Mouse (Mus musculus): ENCODE results near the gene Fnbp1.

Gene Fnbp1

GRCm38 (mm10) chr2:31125156-31125555 is 16.7 kb downstream of the Fnbp1 start:
- DNase-seq (ENCODE audit: low read depth, low spot score), result no peak

DNA sequence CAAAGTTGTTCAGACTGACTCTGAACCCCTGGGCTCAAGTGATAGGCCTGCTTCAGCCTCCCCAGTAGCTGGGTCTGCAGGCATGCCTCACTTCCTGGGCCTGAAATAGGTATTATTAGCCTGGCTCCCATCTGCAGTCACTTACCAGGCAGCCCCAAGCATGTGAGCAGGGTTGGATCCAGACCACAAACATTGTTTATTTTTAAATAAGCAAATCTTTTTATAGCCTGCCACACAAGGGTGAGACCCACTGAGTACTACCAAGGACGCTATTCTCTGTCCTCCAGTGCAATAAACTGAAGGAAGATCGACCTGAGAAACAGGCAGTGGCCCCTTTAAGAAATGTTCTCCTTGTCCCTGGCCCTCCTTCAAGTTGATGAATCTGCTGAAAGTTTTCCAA is 17.1 kb downstream of the Fnbp1 start:
- no peak for DNase-seq (ENCODE audit: low read depth, low spot score)

GRCm38 (mm10) chr2:31123493-31123892 is 18.3 kb downstream of the Fnbp1 start:
- no peak for DNase-seq (ENCODE audit: low read depth, low spot score)

- DNase-seq (ENCODE audit: low read depth, low spot score), result no peak
Measured at GRCm38 (mm10) chr2:31122806-31123205, 19.0 kb downstream of the Fnbp1 start.

- peak; percentile 91 for DNase-seq (ENCODE audit: low read depth, low spot score)
Measured at GRCm38 (mm10) chr2:31121131-31121693, 20.6 kb downstream of the Fnbp1 start.

- no peak for DNase-seq (ENCODE audit: low read depth, low spot score)
Measured at GRCm38 (mm10) chr2:31119795-31120194, 22.0 kb downstream of the Fnbp1 start.

- DNase-seq (ENCODE audit: low read depth, low spot score), result peak; percentile 28
Measured at GRCm38 (mm10) chr2:31118639-31119380, 23.0 kb downstream of the Fnbp1 start.

DNA sequence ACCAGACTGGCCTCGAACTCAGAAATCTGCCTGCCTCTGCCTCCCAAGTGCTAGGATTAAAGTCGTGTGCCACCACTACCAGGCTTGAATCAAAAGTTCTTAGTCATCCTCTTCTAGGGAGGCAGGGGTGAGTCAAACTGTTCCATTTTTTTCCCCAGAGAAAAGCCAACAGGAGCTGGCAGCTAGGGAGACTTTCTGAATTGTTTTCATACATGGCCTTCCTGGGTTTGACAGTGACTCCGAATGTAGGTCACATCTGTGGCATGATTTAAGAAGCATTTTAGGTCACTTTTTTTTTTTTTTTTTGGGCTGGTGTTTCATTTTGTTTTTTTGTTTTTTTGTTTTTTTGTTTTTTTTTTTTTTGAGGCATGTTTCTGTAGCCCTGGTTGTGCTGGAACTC is 23.6 kb downstream of the Fnbp1 start:
- DNase-seq (ENCODE audit: low read depth, low spot score), result no peak

- DNase-seq (ENCODE audit: low read depth, low spot score), result no peak
Measured at GRCm38 (mm10) chr2:31115943-31116731, 25.7 kb downstream of the Fnbp1 start.

- DNase-seq (ENCODE audit: low read depth, low spot score), result no peak
Measured at GRCm38 (mm10) chr2:31115091-31115942, 26.5 kb downstream of the Fnbp1 start.

GRCm38 (mm10) chr2:31114205-31114604 is 27.6 kb downstream of the Fnbp1 start:
- DNase-seq (ENCODE audit: low read depth, low spot score), result no peak

DNA sequence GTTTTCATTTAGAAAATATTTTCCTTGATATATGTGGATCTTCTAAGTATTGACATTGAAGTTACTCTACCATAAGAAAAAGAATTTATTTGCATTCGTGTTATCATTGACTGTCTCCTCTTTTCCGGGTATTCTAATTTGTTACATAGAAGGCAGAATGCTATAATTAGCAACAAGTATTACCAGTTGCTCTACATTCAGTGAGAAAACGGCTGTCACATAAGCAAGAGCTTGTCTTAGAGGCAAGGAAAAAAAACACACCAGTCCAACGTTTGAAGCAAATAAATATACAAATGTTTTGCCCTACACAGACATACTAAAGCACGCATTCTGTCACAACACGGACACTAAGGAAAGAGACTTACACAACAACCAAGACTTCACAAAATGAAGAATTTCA is 30.1 kb downstream of the Fnbp1 start:
- no peak for DNase-seq (ENCODE audit: low read depth, low spot score)

DNA sequence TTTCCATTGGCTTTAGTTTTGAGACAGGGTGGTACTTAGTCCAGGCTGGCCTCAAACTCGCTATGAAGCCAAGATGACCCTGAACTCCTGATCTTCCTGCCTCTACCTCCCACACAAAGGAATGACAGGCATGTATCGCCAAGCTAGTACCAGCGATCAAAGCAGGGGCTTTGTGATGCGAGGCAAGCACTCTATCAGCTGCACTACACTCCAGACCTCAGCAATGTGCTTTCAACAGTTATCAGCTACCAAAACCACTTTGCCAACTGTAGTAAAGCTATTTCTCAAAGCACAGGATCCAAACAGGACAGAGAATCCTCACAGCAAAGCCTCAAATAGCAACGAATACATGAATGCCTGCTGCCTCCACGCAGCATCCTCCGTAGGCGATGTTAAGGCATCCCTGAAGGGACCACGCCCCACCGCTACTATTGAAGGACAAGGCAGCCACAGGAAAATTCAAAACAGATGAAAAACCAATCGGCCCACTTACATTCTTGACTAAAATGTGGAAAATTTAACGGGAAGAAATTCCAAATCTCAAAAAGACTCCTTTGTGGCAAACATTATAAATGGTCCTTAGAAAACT is 31.8 kb downstream of the Fnbp1 start:
- DNase-seq (ENCODE audit: low read depth, low spot score), result peak; percentile 69

GRCm38 (mm10) chr2:31108186-31108585 is 33.6 kb downstream of the Fnbp1 start:
- no peak for DNase-seq (ENCODE audit: low read depth, low spot score)

GRCm38 (mm10) chr2:31106621-31107320 is 35.0 kb downstream of the Fnbp1 start:
- no peak for DNase-seq (ENCODE audit: low read depth, low spot score)

DNA sequence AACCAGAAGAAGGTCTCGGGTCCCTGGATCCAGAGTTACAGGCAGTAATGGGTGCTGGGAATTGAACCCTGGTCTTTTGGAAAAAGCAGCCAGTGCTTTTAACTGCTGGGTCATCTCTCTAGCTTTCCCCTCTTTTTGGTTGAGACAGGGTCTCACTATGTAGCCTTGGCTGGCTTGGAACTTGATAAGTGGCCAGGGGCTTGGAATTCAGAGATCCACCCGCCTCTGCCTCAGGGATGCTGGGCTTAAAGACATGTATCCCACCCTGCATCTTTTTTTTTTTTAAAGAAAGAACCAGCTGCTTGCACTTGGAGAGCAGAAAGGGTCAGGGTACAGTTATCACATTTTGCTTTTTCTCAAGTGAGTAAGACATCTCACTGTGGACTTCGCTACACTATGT is 35.8 kb downstream of the Fnbp1 start:
- DNase-seq (ENCODE audit: low read depth, low spot score), result no peak

DNA sequence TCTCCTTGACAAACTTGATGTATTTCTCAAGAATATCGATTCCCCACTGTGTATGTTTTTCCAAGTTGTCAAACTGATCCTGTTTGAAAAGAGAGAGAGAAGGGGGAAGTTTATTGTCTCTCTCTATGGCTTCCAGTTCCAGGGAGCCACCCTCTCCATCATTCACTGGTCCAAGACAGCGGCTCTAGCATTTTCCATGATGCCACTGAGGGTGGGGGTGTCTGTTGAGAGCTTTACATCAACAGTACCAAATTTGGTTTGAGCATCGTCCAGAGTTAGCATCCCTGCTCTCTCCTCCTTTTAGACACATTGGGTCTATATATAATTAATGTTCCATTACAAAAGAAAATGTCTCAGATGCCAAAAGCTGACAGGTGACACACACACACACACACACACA is 36.5 kb downstream of the Fnbp1 start:
- DNase-seq (ENCODE audit: low read depth, low spot score), result no peak

- DNase-seq (ENCODE audit: low read depth, low spot score), result no peak
Measured at GRCm38 (mm10) chr2:31103321-31103720, 38.5 kb downstream of the Fnbp1 start.

- DNase-seq (ENCODE audit: low read depth, low spot score), result no peak
Measured at GRCm38 (mm10) chr2:31101285-31101684, 40.5 kb downstream of the Fnbp1 start.

- DNase-seq (ENCODE audit: low read depth, low spot score), result no peak
Measured at GRCm38 (mm10) chr2:31099079-31099478, 42.7 kb downstream of the Fnbp1 start.

DNA sequence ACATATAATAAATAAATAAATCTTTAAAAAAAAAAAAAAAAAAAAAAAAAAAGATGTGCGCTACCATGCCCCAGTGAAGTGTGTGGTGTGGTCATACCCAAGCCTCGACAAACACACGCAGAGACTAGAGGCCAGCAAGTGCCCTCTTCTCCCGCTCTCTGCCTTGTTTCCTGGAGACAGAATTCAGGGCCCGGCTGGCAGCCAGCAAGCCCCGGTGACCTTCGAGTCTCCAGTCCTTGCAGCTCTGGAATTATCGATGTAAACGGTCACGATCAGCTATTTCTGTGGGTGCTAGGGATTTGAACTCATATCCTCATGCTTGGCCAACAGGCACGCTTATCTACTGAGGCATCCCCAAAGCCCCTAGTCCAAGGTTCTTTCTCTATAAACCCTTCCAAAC is 43.2 kb downstream of the Fnbp1 start:
- no peak for DNase-seq (ENCODE audit: low read depth, low spot score)
